Mouse (Mus musculus) midbrain, embryonic 11.5 days (tissue): ENCODE data around the gene Slc17a2. TPM values are rescaled to one million over a fixed set of nuclear protein-coding genes. Genes with fewer than 3 reads are reported as not detected.
A peak's percentile ranks its signal among the peaks of the same experiment; 100 is the strongest.
"Not testable (repeated sequence)": the region's sequence is repeated elsewhere in the genome, so short reads cannot be mapped to it uniquely, and the experiment has no call there.

Experiments
- ATAC-seq: fragments of 200-750 bp; cut with Nextera tagmentation; 2 replicates; pipeline ENCODE4 v1.8.0; 2017; ENCODE audit warnings: moderate TSS enrichment, moderate library complexity; ENCODE audit not compliant: low FRiP score
- DNase-seq: peaks from one replicate; pipeline ENCODE4 v3.0.0; 2015; ENCODE audit warnings: low spot score; ENCODE audit errors: missing footprints
- H3K27ac ChIP-seq: fragments of 300-500 bp; sonication (generic); 2 replicates; pipeline ENCODE4 v1.5.1; 2014; ENCODE audit warnings: low read depth, low read length
- H3K27me3 ChIP-seq: fragments of 300-500 bp; sonication (generic); 2 replicates; pipeline ENCODE4 v1.6.1; 2014; ENCODE audit warnings: mild to moderate bottlenecking, low read length, moderate library complexity, mixed read lengths; ENCODE audit not compliant: control insufficient read depth, insufficient read depth
- H3K36me3 ChIP-seq: fragments of 300-500 bp; sonication (generic); 2 replicates; pipeline ENCODE4 v1.6.1; 2014; ENCODE audit warnings: mild to moderate bottlenecking, low read length, moderate library complexity, mixed read lengths; ENCODE audit not compliant: control insufficient read depth, insufficient read depth
- H3K4me1 ChIP-seq: fragments of 300-500 bp; sonication (generic); 2 replicates; pipeline ENCODE4 v1.6.1; 2014; ENCODE audit warnings: low read length; ENCODE audit not compliant: control insufficient read depth, insufficient read depth
- H3K4me2 ChIP-seq: fragments of 300-500 bp; sonication (generic); 2 replicates; pipeline ENCODE4 v1.6.1; 2014; ENCODE audit warnings: mild to moderate bottlenecking, moderate library complexity
- H3K4me3 ChIP-seq: fragments of 300-500 bp; sonication (generic); 2 replicates; pipeline ENCODE4 v1.5.1; 2014; ENCODE audit warnings: low read depth, low read length
- H3K9ac ChIP-seq: fragments of 300-500 bp; sonication (generic); 2 replicates; pipeline ENCODE4 v1.6.1; 2014; ENCODE audit warnings: low read length
- H3K9me3 ChIP-seq: fragments of 300-500 bp; sonication (generic); 2 replicates; pipeline ENCODE4 v1.6.1; 2016; ENCODE audit warnings: low read length; ENCODE audit not compliant: control insufficient read depth
- WGBS: fragments of 180-500 bp; shearing (Covaris S2); extraction: QIAGEN DNeasy Blood & Tissue Kit; methylation state at CpG from one replicate; pipeline ENCODE4 v1.1.7; 2014; 5-methylcytosine and 5-hydroxymethylcytosine counted together
- polyA plus RNA-seq: library from polyadenylated mRNA; unstranded; fragments of >200 nt; fragmentation: Nextera tagmentation; extraction: Ambion mirVana; gene quantifications from 2 replicates; pipeline ENCODE4 v1.2.1, GENCODE M21; 2014

Gene Slc17a2
- polyA plus RNA-seq, 1 experiment from 2014 or later = not detected

DNA sequence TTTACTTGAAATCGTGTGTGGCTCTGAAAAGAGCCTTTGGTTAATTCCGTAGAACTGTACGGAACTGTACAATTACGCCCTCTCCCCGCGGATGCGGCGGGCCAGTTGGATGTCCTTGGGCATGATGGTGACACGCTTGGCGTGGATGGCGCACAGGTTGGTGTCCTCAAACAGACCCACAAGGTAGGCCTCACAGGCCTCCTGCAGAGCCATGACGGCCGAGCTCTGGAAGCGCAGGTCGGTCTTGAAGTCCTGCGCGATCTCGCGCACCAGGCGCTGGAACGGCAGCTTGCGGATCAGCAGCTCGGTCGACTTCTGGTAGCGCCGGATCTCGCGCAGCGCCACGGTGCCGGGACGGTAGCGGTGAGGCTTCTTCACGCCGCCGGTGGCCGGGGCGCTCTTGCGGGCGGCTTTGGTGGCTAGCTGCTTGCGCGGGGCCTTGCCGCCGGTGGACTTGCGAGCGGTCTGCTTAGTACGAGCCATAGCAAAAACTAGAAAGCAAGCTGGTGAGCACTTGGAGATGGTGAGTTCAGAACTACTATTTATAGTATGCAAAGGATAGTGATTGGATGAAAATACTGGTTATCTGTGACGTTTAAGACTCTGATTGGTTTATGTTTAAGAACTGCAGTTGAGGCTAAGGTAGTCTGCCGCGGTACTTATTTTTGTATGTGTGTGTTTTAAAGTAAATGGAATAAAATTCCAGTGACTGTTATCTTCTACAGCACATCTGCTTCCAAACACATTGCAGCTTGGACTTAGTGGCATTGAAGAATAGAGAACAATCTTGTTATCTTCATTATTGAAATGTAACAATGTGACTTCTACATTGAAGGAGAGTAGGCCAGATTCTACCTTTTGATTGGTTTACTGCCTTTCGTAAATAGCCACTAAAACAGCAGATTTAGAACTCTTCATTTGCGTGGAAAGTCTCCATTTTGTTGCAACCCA lies 44.6 kb upstream of the Slc17a2 start, which contains the start of gene Hist1h3a:
Gene Hist1h3a (minus strand): TSS at position 516 of the 951 bp plus-strand sequence.
- peak; percentile 65 for ATAC-seq
- peak; percentile 97 for DNase-seq
- H3K4me1 ChIP-seq = peaks cover 26% of the 10 kb centered on the region

DNA sequence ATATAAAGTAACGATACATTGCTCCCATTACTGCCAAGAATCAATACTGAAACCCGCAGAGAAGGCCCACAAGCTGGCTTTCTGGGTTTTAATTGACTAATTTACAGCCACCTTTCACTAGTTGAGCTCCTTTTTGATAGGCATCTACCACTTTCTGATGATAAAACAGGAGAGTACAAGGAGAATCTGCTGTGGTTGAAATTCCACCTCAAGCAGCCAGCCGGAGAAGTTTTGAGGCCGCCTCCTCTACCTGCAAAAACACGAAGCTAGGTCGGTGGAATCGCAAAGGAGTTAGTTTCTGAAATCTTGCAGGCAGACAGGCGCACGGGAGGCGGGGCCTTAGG lies 43.6 kb upstream of the Slc17a2 start:
- 2% methylated on average over 10 of the region's 10 CpGs for WGBS
- DNase-seq = no peak
- H3K9me3 ChIP-seq = no peaks in the 10 kb centered on the region
- peak overlapping the region; percentile 82 for H3K4me2 ChIP-seq
- peak overlapping the region; percentile 83 for H3K27ac ChIP-seq
- ATAC-seq = no peak
- H3K9ac ChIP-seq = peak overlapping the region; percentile 56
- H3K4me1 ChIP-seq = peaks cover 23% of the 10 kb centered on the region
- H3K4me3 ChIP-seq = peak overlapping the region; percentile 52
- no peaks in the 10 kb centered on the region for H3K27me3 ChIP-seq
- H3K36me3 ChIP-seq = no peaks in the 10 kb centered on the region

More for the DNA sequence above, 44.6 kb upstream of the Slc17a2 start, which contains the start of gene Hist1h3a:
- WGBS = under 1% methylated on average over 27 of the region's 52 CpGs
- Histone ChIP-seq H3K9ac (peak within 1 kb of the TSS; percentile 61), H3K27ac (peak within 1 kb of the TSS; percentile 83), H3K4me3 (peak within 1 kb of the TSS; percentile 52), H3K4me2 (peak within 1 kb of the TSS; percentile 82)
- H3K9me3 ChIP-seq, H3K36me3 ChIP-seq, H3K27me3 ChIP-seq: not testable (repeated sequence)

GRCm38 (mm10) chr13:23763586-23764323 lies 43.0 kb upstream of the Slc17a2 start, which contains the start of gene Hist1h1a:
TSS of gene Hist1h1a (plus strand) at chr13:23763666.
- H3K27me3 ChIP-seq = no peaks in the 10 kb centered on the region
- DNase-seq = peak; percentile 98
- peak within 1 kb of the TSS; percentile 83 for H3K27ac ChIP-seq
- no peaks in the 10 kb centered on the region for H3K36me3 ChIP-seq
- H3K4me3 ChIP-seq = peak within 1 kb of the TSS; percentile 52
- H3K9ac ChIP-seq = peak within 1 kb of the TSS; percentile 77
- H3K4me1 ChIP-seq = peaks cover 23% of the 10 kb centered on the region
- 3% methylated on average over 34 of the region's 34 CpGs for WGBS
- H3K9me3 ChIP-seq = no peaks in the 10 kb centered on the region
- ATAC-seq = peak; percentile 69
- H3K4me2 ChIP-seq = peak within 1 kb of the TSS; percentile 82

GRCm38 (mm10) chr13:23764324-23765171 lies 42.2 kb upstream of the Slc17a2 start:
- no peaks in the 10 kb centered on the region for H3K36me3 ChIP-seq
- H3K9ac ChIP-seq = peak overlapping the region; percentile 77
- H3K4me1 ChIP-seq = peaks cover 23% of the 10 kb centered on the region
- peak; percentile 94 for DNase-seq
- H3K4me3 ChIP-seq = peak overlapping the region; percentile 52
- H3K27ac ChIP-seq = peak overlapping the region; percentile 83
- ATAC-seq = no peak
- no peaks in the 10 kb centered on the region for H3K9me3 ChIP-seq
- peak overlapping the region; percentile 82 for H3K4me2 ChIP-seq
- H3K27me3 ChIP-seq = no peaks in the 10 kb centered on the region
- 25% methylated on average over 12 of the region's 12 CpGs for WGBS

GRCm38 (mm10) chr13:23765172-23765513 lies 41.6 kb upstream of the Slc17a2 start:
- H3K4me3 ChIP-seq = no peak overlapping the region

GRCm38 (mm10) chr13:23766772-23767171 lies 40.0 kb upstream of the Slc17a2 start:
- Histone ChIP-seq H3K27me3 (no peaks in the 10 kb centered on the region), H3K4me1 (peaks cover 11% of the 10 kb centered on the region), H3K9ac (no peak overlapping the region), H3K27ac (no peak overlapping the region), H3K4me3 (no peak overlapping the region), H3K4me2 (no peak overlapping the region), H3K9me3 (no peaks in the 10 kb centered on the region), H3K36me3 (no peaks in the 10 kb centered on the region)
- DNase-seq = no peak
- ATAC-seq = no peak

More at GRCm38 (mm10) chr13:23765172-23765513, 41.6 kb upstream of the Slc17a2 start:
- Histone ChIP-seq H3K4me1 (peaks cover 18% of the 10 kb centered on the region), H3K27ac (no peak overlapping the region), H3K36me3 (no peaks in the 10 kb centered on the region), H3K4me2 (no peak overlapping the region), H3K27me3 (no peaks in the 10 kb centered on the region), H3K9me3 (no peaks in the 10 kb centered on the region), H3K9ac (no peak overlapping the region)
- no peak for ATAC-seq
- DNase-seq = no peak
- 74% methylated on average over 1 of the region's 1 CpGs for WGBS

DNA sequence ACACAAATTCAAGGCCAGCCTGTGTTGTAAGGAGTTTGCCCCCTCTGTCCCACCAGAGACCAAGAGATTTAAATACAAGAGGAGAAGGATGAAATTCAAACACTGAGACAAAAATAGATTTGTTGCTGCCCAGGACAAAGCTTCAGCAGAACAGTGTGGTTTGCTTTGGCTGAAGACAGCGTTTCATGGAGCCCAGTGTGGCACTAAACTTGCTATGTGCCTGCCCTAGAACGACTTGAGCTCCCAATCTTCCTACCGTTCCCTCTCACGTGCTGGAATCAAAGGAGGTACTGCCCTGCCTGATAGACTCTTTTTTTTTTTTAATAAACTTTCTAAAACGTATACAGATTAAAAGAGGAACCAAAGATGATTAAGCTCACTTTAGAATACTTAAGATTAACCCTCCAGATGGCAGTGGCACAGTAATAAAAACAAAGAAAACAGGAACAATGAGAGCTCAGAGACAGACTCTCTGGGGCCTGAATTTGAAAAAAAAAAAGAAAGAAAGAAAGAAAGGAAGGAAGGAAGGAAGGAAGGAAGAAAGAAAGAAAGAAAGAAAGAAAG lies 37.9 kb upstream of the Slc17a2 start:
- Histone ChIP-seq H3K27me3 (no peaks in the 10 kb centered on the region), H3K36me3 (no peaks in the 10 kb centered on the region), H3K4me2 (no peak overlapping the region), H3K9me3 (no peaks in the 10 kb centered on the region), H3K27ac (no peak overlapping the region), H3K4me3 (no peak overlapping the region), H3K4me1 (peaks cover 6% of the 10 kb centered on the region), H3K9ac (no peak overlapping the region)
- 47% methylated on average over 5 of the region's 5 CpGs for WGBS
- no peak for ATAC-seq
- DNase-seq = no peak

DNA sequence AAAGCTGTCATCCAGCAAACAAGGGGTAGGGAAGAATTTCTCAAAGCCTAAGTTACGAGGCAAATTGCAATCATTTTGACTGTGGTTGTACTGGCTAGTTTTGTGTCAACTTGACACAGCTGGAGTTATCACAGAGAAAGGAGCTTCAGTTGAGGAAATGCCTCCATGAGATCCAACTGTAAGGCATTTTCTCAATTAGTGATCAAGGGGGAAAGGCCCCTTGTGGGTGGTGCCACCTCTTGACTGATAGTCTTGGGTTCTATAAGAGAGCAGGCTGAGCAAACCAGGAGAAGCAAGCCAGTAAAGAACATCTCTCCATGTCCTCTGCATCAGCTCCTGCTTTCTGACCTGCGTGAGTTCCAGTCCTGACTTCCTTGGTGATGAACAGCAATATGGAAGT lies 37.2 kb upstream of the Slc17a2 start, which contains the start of gene Trim38:
Gene Trim38 (plus strand): TSS at position 301 of the 400 bp plus-strand sequence.
- 84% methylated on average over 2 of the region's 2 CpGs for WGBS
- not testable (repeated sequence) for H3K27me3 ChIP-seq, H3K4me1 ChIP-seq, H3K36me3 ChIP-seq, H3K27ac ChIP-seq, ATAC-seq, H3K9ac ChIP-seq, DNase-seq, H3K4me2 ChIP-seq, H3K9me3 ChIP-seq, H3K4me3 ChIP-seq
